Mouse (Mus musculus) E14TG2a.4 (cell line): ENCODE data around the gene Ush2a.

Source experiments
- CTCF ChIP-seq: conservative IDR thresholded peaks from 2 replicates; pipeline ENCODE4 v1.5.1; 2014; ENCODE audit warnings: low read length
- NANOG ChIP-seq: IDR thresholded peaks from 2 replicates; pipeline ENCODE4 v1.6.1; 2014; ENCODE audit warnings: borderline replicate concordance, low read length, mixed read lengths

DNA sequence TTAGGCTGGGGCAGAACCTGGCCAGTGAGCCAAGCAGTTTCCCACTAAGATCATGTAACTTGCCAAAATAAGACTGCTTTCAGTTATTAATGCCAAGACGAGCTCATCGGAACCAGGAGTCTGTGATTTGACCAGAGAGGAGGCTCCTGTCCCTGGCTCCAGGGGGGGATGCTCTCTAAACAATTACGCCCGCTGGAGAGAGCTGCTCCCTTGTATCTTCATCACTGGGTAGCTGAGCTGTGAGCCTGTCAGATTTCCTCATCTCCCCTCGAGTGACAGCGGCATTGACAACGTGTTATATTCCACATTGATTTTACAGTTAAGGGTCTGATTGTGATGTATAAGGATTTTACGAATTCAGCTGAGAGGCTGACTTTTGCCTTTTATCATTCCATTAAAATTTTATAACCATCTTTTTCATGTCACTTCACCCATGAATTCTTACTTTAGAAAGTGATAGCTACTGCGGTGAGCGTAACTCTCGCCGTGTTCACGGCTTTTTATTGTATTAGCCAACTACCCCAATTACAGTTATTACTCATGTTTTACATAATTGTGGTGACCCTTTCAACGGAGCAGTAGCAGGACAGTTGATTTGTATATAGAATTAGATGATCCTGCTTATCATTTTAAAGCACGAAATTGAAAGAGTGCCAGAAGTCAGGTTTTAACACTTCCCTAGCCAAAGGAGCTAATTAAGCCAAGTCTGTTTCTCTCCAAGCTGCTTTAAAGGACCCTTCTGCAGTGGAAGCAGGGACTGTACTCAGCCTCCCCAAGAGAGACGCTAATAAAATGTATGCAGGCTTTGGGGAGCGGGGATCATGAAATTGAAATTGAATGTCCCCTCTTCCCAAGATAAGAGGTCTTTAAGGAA, 463.5 kb downstream of the Ush2a start:
- TF ChIP-seq CTCF (no peak), NANOG (no peak)
